Mouse (Mus musculus) brain, embryonic 14.5 days (tissue): ENCODE measurements around the gene Nrxn1.

Experiments
- CTCF ChIP-seq: fragments of 200-500 bp; IDR thresholded peaks from 2 replicates; pipeline ENCODE4 v1.5.1; 2012; ENCODE audit warnings: inconsistent platforms, mild to moderate bottlenecking, moderate library complexity, borderline replicate concordance; ENCODE audit not compliant: insufficient read depth, insufficient read length; ENCODE audit errors: extremely low read depth
- POLR2A ChIP-seq: fragments of 200-500 bp; IDR thresholded peaks from 2 replicates; pipeline ENCODE4 v1.6.1; 2012; ENCODE audit warnings: mild to moderate bottlenecking, inconsistent platforms, borderline replicate concordance; ENCODE audit not compliant: poor library complexity, insufficient read depth, insufficient read length, severe bottlenecking; ENCODE audit errors: extremely low read depth

DNA sequence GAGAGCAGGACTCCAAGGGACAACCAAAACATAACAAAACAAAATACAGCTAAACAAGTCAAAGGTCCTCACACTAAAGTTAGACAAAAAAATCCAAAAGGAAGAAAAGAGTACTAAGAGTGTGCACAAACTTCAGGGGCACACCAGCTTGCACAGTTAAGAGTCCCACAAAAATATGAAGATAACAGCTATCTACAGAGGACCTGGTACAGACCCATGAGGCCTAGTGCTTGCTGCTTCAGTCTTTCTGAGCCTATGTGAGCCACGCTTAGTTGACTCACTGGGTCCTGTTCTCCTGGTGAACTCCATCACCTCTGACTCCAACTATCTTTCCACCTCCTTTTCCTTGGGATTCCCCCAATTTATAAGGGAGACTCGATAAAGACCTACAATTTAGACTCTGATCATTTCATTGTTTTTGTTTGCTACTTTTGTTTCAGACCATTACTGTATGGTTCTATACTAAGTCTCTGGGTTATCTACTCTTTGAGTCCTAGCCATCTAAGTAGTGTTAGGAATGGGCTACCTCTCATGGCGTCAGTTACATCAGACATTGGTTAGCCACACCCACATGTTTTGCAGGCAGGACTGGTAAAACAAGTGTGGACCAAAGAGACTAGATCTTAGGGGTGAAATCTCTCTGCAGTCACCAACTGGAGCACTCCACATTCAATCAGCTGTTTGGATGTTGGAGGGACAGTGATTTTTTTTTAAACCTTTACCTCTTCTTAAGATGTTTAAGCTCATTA, 20.2 kb upstream of the Nrxn1 start:
- TF ChIP-seq POLR2A (no peak), CTCF (no peak)
